Mouse (Mus musculus) spleen, postnatal 10 days (tissue): ENCODE measurements around the gene Tex22.

Source experiments
- DNase-seq, 2 experiments: peaks; one replicate each; pipeline ENCODE4 v3.0.0; 2021 to 2022; ENCODE audit warnings: low spot score in 2 of 2

Tex22 gene

DNA sequence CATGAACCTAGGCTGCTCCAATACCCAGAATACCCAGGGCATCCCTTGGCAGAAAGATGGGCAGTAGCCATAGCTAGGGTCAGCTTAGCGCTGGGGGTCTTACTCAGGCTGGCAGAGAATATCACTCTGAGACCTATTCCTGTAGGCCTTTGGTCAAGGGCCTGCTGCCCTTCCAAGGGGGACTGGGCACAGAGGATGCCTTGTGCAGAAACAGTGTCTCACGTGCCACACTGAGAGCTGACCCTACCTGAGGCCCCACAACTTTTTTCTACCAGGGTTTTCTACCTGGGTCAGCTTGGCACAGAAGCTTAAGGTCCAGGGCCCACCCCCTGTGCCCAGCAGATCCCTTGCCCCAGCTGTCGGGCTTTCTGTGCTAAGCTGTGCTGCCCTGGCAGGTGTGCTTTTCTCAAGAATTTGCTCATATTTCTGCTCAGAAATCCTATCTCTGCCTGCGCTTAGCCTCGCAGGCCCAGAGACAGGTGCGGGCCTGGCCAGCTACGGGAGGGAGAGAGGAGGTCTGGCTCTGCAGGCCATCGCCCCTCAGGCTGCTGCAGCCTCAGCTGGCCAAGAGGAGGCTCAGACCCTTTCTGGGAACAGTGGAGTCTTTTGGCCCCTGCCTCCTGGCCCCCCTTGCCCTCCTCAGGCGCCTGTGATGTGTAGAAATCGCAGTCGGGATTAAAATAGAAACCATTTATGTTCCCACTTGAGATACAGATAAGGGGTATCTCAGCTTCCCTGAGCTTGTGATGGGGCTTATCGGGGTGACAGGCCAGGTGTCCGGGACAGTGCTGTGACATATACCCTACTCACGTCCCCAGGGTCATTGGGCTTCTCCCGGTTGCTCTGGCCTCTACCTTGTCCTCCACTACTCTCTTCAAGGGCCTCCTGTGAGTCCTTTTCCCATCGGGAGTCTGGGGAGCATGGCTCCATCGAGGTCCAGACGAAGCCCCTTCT, 63.2 kb downstream of the Tex22 start:
- DNase-seq = no peak

DNA sequence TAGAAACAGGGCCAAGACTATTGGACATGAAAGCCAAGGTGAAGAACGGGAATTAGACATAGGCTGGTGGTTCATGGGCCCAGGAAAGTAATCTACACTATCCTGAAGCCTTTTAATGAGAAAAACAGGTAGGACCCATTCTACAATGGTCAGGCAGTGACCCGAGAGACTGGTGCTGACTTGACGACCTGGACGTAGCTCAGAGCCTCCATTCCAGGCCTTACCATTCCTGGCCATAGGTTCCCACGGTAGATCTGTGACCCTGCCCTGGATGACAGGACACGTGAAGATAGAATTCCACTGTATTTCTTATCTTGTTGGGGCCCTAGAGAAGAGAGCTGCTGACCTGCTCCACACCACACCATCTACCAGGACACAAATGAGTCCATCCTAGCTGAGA, 64.0 kb downstream of the Tex22 start:
- DNase-seq = no peak
